Mouse (Mus musculus): ENCODE results near the gene Vill. TPM values are rescaled to one million over a fixed set of nuclear protein-coding genes. Genes with fewer than 3 reads are reported as not detected.

The Vill gene
- polyA plus RNA-seq, 1 experiment from 2014 or later: 31.6 TPM

- H3K4me2 ChIP-seq (replicated peaks; ENCODE audit: low read depth, low read length): no peak overlapping the region
- H3K9me3 ChIP-seq (ENCODE audit: control insufficient read depth, low read depth, low read length): no peaks in the 10 kb centered on the region
- peaks cover 16% of the 10 kb centered on the region for H3K4me1 ChIP-seq (ENCODE audit: control insufficient read depth, insufficient read depth, low read length)
- peaks cover 3% of the 10 kb centered on the region; the same call in 1 of the 2 replicates for H3K36me3 ChIP-seq (ENCODE audit: control insufficient read depth, insufficient read depth, low read length)
- peak overlapping the region; percentile 81 for H3K27ac ChIP-seq (ENCODE audit: low read length)
- peak; percentile 36; the same call in 1 of the 2 replicates for ATAC-seq (ENCODE audit: insufficient number of reproducible peaks, insufficient read depth, low FRiP score, low read depth)
- WGBS: 32% methylated on average over 8 of the region's 8 CpGs
- no peaks in the 10 kb centered on the region for H3K27me3 ChIP-seq (ENCODE audit: control insufficient read depth, insufficient read depth, low read length)
- no peak overlapping the region for H3K9ac ChIP-seq (replicated peaks; ENCODE audit: low read depth, low read length)
- H3K4me3 ChIP-seq (ENCODE audit: low read depth, low read length): no peak overlapping the region
Observed at GRCm38 (mm10) chr9:119082039-119082438, 29.5 kb downstream of the Vill start.

- Histone ChIP-seq H3K4me2 (replicated peaks; ENCODE audit: low read depth, low read length) (no peak overlapping the region), H3K9ac (replicated peaks; ENCODE audit: low read depth, low read length) (no peak overlapping the region), H3K9me3 (ENCODE audit: control insufficient read depth, low read depth, low read length) (no peaks in the 10 kb centered on the region), H3K27me3 (ENCODE audit: control insufficient read depth, insufficient read depth, low read length) (no peaks in the 10 kb centered on the region), H3K36me3 (ENCODE audit: control insufficient read depth, insufficient read depth, low read length) (peaks cover 3% of the 10 kb centered on the region; the same call in 1 of the 2 replicates), H3K4me1 (ENCODE audit: control insufficient read depth, insufficient read depth, low read length) (peaks cover 22% of the 10 kb centered on the region), H3K27ac (ENCODE audit: low read length) (peak overlapping the region; percentile 81), H3K4me3 (ENCODE audit: low read depth, low read length) (no peak overlapping the region)
- ATAC-seq (ENCODE audit: insufficient number of reproducible peaks, insufficient read depth, low FRiP score, low read depth): no peak
- WGBS: 72% methylated on average over 7 of the region's 7 CpGs
Observed at GRCm38 (mm10) chr9:119082656-119083430, 30.3 kb downstream of the Vill start.

GRCm38 (mm10) chr9:119083966-119084365 lies 31.4 kb downstream of the Vill start:
- ATAC-seq (ENCODE audit: insufficient number of reproducible peaks, insufficient read depth, low FRiP score, low read depth): no peak
- WGBS: 65% methylated on average over 10 of the region's 10 CpGs
- Histone ChIP-seq H3K4me3 (ENCODE audit: low read depth, low read length) (no peak overlapping the region), H3K27me3 (ENCODE audit: control insufficient read depth, insufficient read depth, low read length) (no peaks in the 10 kb centered on the region), H3K9me3 (ENCODE audit: control insufficient read depth, low read depth, low read length) (no peaks in the 10 kb centered on the region), H3K36me3 (ENCODE audit: control insufficient read depth, insufficient read depth, low read length) (peaks cover 3% of the 10 kb centered on the region; the same call in 1 of the 2 replicates), H3K4me1 (ENCODE audit: control insufficient read depth, insufficient read depth, low read length) (peaks cover 23% of the 10 kb centered on the region), H3K9ac (replicated peaks; ENCODE audit: low read depth, low read length) (no peak overlapping the region), H3K4me2 (replicated peaks; ENCODE audit: low read depth, low read length) (no peak overlapping the region), H3K27ac (ENCODE audit: low read length) (no peak overlapping the region)

GRCm38 (mm10) chr9:119086451-119086850 lies 33.9 kb downstream of the Vill start:
- Histone ChIP-seq H3K36me3 (ENCODE audit: control insufficient read depth, insufficient read depth, low read length) (no peaks in the 10 kb centered on the region), H3K4me1 (ENCODE audit: control insufficient read depth, insufficient read depth, low read length) (peaks cover 23% of the 10 kb centered on the region), H3K9ac (replicated peaks; ENCODE audit: low read depth, low read length) (no peak overlapping the region), H3K4me3 (ENCODE audit: low read depth, low read length) (no peak overlapping the region), H3K9me3 (ENCODE audit: control insufficient read depth, low read depth, low read length) (no peaks in the 10 kb centered on the region), H3K4me2 (replicated peaks; ENCODE audit: low read depth, low read length) (no peak overlapping the region), H3K27ac (ENCODE audit: low read length) (no peak overlapping the region), H3K27me3 (ENCODE audit: control insufficient read depth, insufficient read depth, low read length) (no peaks in the 10 kb centered on the region)
- ATAC-seq (ENCODE audit: insufficient number of reproducible peaks, insufficient read depth, low FRiP score, low read depth): no peak
- WGBS: 22% methylated on average over 1 of the region's 1 CpGs

- no peak overlapping the region for H3K4me3 ChIP-seq (ENCODE audit: low read depth, low read length)
- H3K27ac ChIP-seq (ENCODE audit: low read length): no peak overlapping the region
- H3K4me2 ChIP-seq (replicated peaks; ENCODE audit: low read depth, low read length): peak overlapping the region; percentile 67
Observed at GRCm38 (mm10) chr9:119087309-119087708, 34.7 kb downstream of the Vill start.

GRCm38 (mm10) chr9:119088148-119088801 lies 35.7 kb downstream of the Vill start:
- Histone ChIP-seq H3K27ac (ENCODE audit: low read length) (peak overlapping the region; percentile 82), H3K36me3 (ENCODE audit: control insufficient read depth, insufficient read depth, low read length) (no peaks in the 10 kb centered on the region), H3K27me3 (ENCODE audit: control insufficient read depth, insufficient read depth, low read length) (no peaks in the 10 kb centered on the region), H3K4me3 (ENCODE audit: low read depth, low read length) (peak overlapping the region; percentile 35), H3K9me3 (ENCODE audit: control insufficient read depth, low read depth, low read length) (no peaks in the 10 kb centered on the region), H3K4me1 (ENCODE audit: control insufficient read depth, insufficient read depth, low read length) (peaks cover 22% of the 10 kb centered on the region; the same call in 1 of the 2 replicates), H3K9ac (replicated peaks; ENCODE audit: low read depth, low read length) (no peak overlapping the region), H3K4me2 (replicated peaks; ENCODE audit: low read depth, low read length) (peak overlapping the region; percentile 67)
- 1% methylated on average over 24 of the region's 24 CpGs for WGBS
- ATAC-seq (ENCODE audit: insufficient number of reproducible peaks, insufficient read depth, low FRiP score, low read depth): peak; percentile 91

More at GRCm38 (mm10) chr9:119087309-119087708, 34.7 kb downstream of the Vill start:
- Histone ChIP-seq H3K27me3 (ENCODE audit: control insufficient read depth, insufficient read depth, low read length) (no peaks in the 10 kb centered on the region), H3K4me1 (ENCODE audit: control insufficient read depth, insufficient read depth, low read length) (peaks cover 24% of the 10 kb centered on the region), H3K9me3 (ENCODE audit: control insufficient read depth, low read depth, low read length) (no peaks in the 10 kb centered on the region), H3K9ac (replicated peaks; ENCODE audit: low read depth, low read length) (no peak overlapping the region), H3K36me3 (ENCODE audit: control insufficient read depth, insufficient read depth, low read length) (no peaks in the 10 kb centered on the region)
- WGBS: 73% methylated on average over 5 of the region's 5 CpGs
- no peak for ATAC-seq (ENCODE audit: insufficient number of reproducible peaks, insufficient read depth, low FRiP score, low read depth)

- no peaks in the 10 kb centered on the region for H3K9me3 ChIP-seq (ENCODE audit: control insufficient read depth, low read depth, low read length)
- H3K9ac ChIP-seq (replicated peaks; ENCODE audit: low read depth, low read length): no peak overlapping the region
- no peaks in the 10 kb centered on the region for H3K36me3 ChIP-seq (ENCODE audit: control insufficient read depth, insufficient read depth, low read length)
- WGBS: 62% methylated on average over 7 of the region's 7 CpGs
- no peak for ATAC-seq (ENCODE audit: insufficient number of reproducible peaks, insufficient read depth, low FRiP score, low read depth)
- H3K4me2 ChIP-seq (replicated peaks; ENCODE audit: low read depth, low read length): no peak overlapping the region
- no peak overlapping the region for H3K4me3 ChIP-seq (ENCODE audit: low read depth, low read length)
- no peaks in the 10 kb centered on the region for H3K27me3 ChIP-seq (ENCODE audit: control insufficient read depth, insufficient read depth, low read length)
- no peak overlapping the region for H3K27ac ChIP-seq (ENCODE audit: low read length)
- peaks cover 29% of the 10 kb centered on the region; the same call in 1 of the 2 replicates for H3K4me1 ChIP-seq (ENCODE audit: control insufficient read depth, insufficient read depth, low read length)
Observed at GRCm38 (mm10) chr9:119089437-119089836, 36.9 kb downstream of the Vill start.

- Histone ChIP-seq H3K9me3 (ENCODE audit: control insufficient read depth, low read depth, low read length) (no peaks in the 10 kb centered on the region), H3K4me2 (replicated peaks; ENCODE audit: low read depth, low read length) (no peak overlapping the region), H3K27me3 (ENCODE audit: control insufficient read depth, insufficient read depth, low read length) (no peaks in the 10 kb centered on the region), H3K27ac (ENCODE audit: low read length) (no peak overlapping the region), H3K4me3 (ENCODE audit: low read depth, low read length) (no peak overlapping the region), H3K36me3 (ENCODE audit: control insufficient read depth, insufficient read depth, low read length) (no peaks in the 10 kb centered on the region), H3K9ac (replicated peaks; ENCODE audit: low read depth, low read length) (no peak overlapping the region), H3K4me1 (ENCODE audit: control insufficient read depth, insufficient read depth, low read length) (peaks cover 29% of the 10 kb centered on the region; the same call in 1 of the 2 replicates)
- no peak for ATAC-seq (ENCODE audit: insufficient number of reproducible peaks, insufficient read depth, low FRiP score, low read depth)
- WGBS: 90% methylated on average over 5 of the region's 5 CpGs
Observed at GRCm38 (mm10) chr9:119090462-119090861, 37.9 kb downstream of the Vill start.

Measured in stomach, embryonic 14.5 days (tissue).